Comparison of ENCODE assay signal across 13 mouse cellular contexts in genomic region chr8:78204229-78204628, GRCm38 (mm10). TPM values are rescaled to one million over a fixed set of nuclear protein-coding genes. Genes with fewer than 3 reads are reported as not detected.
DNase-seq lines count a peak whose midpoint lies in the region; ATAC-seq and TF ChIP-seq lines count a peak whose summit lies in the region.
"Had no signal": no experiment of that assay in that cellular context is flagged by ENCODE, and none has a peak within 500 bp of the region (broad histone marks: within the 10 kb centered on the region; RNA-seq: fewer than 3 reads in every experiment).

No protein-coding gene starts in this region.

- H3K9me3 ChIP-seq in hindbrain, postnatal 0 days (ENCODE audit: low read length), result no peaks in the 10 kb centered on the region
- H3K9me3 ChIP-seq in hindbrain, embryonic 10.5 days, result no peaks in the 10 kb centered on the region
- H3K9me3 ChIP-seq: midbrain, embryonic 12.5 days had no signal

- H3K9ac ChIP-seq in hindbrain, postnatal 0 days (replicated peaks; ENCODE audit: low read length), result no peak overlapping the region
- H3K9ac ChIP-seq: hindbrain, embryonic 14.5 days; midbrain, embryonic 12.5 days had no signal

- no peak overlapping the region for H3K4me2 ChIP-seq in hindbrain, postnatal 0 days (ENCODE audit: low read depth, low read length)
- H3K4me2 ChIP-seq: hindbrain, embryonic 14.5 days; midbrain, embryonic 12.5 days had no signal

- no peaks in the 10 kb centered on the region for H3K36me3 ChIP-seq in hindbrain, postnatal 0 days (ENCODE audit: insufficient read depth, low read length)
- H3K36me3 ChIP-seq in hindbrain, embryonic 10.5 days, result no peaks in the 10 kb centered on the region
- H3K36me3 ChIP-seq: midbrain, embryonic 12.5 days had no signal

- WGBS in hindbrain, postnatal 0 days, result 36% methylated on average over 5 of the region's 5 CpGs
- 31% methylated on average over 5 of the region's 5 CpGs for WGBS in hindbrain, embryonic 10.5 days

- no peaks in the 10 kb centered on the region for H3K27me3 ChIP-seq in hindbrain, postnatal 0 days (ENCODE audit: insufficient read depth, low read length)
- H3K27me3 ChIP-seq in hindbrain, embryonic 10.5 days (ENCODE audit: insufficient read depth, poor library complexity, severe bottlenecking), result no peaks in the 10 kb centered on the region
- H3K27me3 ChIP-seq: midbrain, embryonic 12.5 days had no signal

- H3K27ac ChIP-seq in hindbrain, postnatal 0 days, result no peak overlapping the region
- H3K27ac ChIP-seq in hindbrain, embryonic 10.5 days, result no peak overlapping the region
- H3K27ac ChIP-seq: hindbrain, embryonic 14.5 days; midbrain, embryonic 12.5 days had no signal

- no peak for ATAC-seq in hindbrain, postnatal 0 days

- DNase-seq in hindbrain, postnatal 0 days (ENCODE audit: low spot score), result peak; percentile 20
- DNase-seq in hindbrain, embryonic 10.5 days (ENCODE audit: low spot score), result no peak
- peak; percentile 41 for DNase-seq in A20 (ENCODE audit: low read depth, low spot score)
- DNase-seq in NIH3T3 (ENCODE audit: low read depth), result peak; percentile 3
- peak; percentile 8 for DNase-seq in hindlimb bud, embryonic 11.5 days (ENCODE audit: extremely low spot score, low read depth, low spot score)
- no peak for DNase-seq in kidney, postnatal 25 days
- no peak for DNase-seq in neural tube, embryonic 10.5 days (ENCODE audit: extremely low spot score, low spot score)
- no peak for DNase-seq in cerebellum, adult 18-20 months
- DNase-seq: cerebellum, adult 9-11 months; right cerebral cortex, postnatal 25 days; thymus, postnatal 25 days had no signal

- peak; percentile 47 for TF ChIP-seq CTCF in hindbrain, postnatal 0 days (IDR thresholded peaks at IDR 0.05; ENCODE audit: low read depth)

- H3K4me3 ChIP-seq in hindbrain, postnatal 0 days (ENCODE audit: low read length), result no peak overlapping the region
- H3K4me3 ChIP-seq in hindbrain, embryonic 10.5 days, result no peak overlapping the region
- H3K4me3 ChIP-seq: midbrain, embryonic 12.5 days had no signal

- H3K4me1 ChIP-seq in hindbrain, postnatal 0 days (ENCODE audit: insufficient read depth, low read length), result no peaks in the 10 kb centered on the region
- H3K4me1 ChIP-seq in hindbrain, embryonic 10.5 days (replicated peaks), result peaks cover 6% of the 10 kb centered on the region; the same call in 1 of the 2 replicates
- H3K4me1 ChIP-seq: midbrain, embryonic 12.5 days had no signal

RNA-seq across cellular contexts. Expression of gene Ttc29, which starts 8.9 kb away (rescaled TPM):
- 0.72 and 0.84 TPM in 2 replicates for total RNA-seq in hindbrain, postnatal 0 days (2014; rRNA removed)
- polyA plus RNA-seq in hindbrain, postnatal 0 days (2015; fragmentation: Nextera tagmentation; extraction: Ambion mirVana), result 0.69 and 0.87 TPM in 2 replicates
- polyA plus RNA-seq in hindbrain, embryonic 10.5 days (2016; fragmentation: Nextera tagmentation; extraction: Ambion mirVana), result 0.65 and 1.1 TPM in 2 replicates
- polyA plus RNA-seq: midbrain, embryonic 12.5 days had no signal

Comparison
In these comparisons a context has a peak if more than half of its experiments do, and no peak if none do; other contexts are left out.
1. DNase-seq: peak in hindbrain, postnatal 0 days (single experiment), A20 (single experiment), NIH3T3 (single experiment) and hindlimb bud, embryonic 11.5 days (single experiment); none in hindbrain, embryonic 10.5 days (single experiment), kidney, postnatal 25 days (0 of 2), neural tube, embryonic 10.5 days (single experiment) and cerebellum, adult 18-20 months (0 of 2).